Mouse (Mus musculus) lung, embryonic 14.5 days (tissue): ENCODE data around the gene Clcn5. TPM values are rescaled to one million over a fixed set of nuclear protein-coding genes. Genes with fewer than 3 reads are reported as not detected.
A peak's percentile ranks its signal among the peaks of the same experiment; 100 is the strongest.

Experiments
- ATAC-seq: fragments of 200-750 bp; cut with Nextera tagmentation; 2 replicates; pipeline ENCODE4 v1.8.0; 2017; ENCODE audit warnings: mild to moderate bottlenecking, moderate TSS enrichment, moderate library complexity; ENCODE audit not compliant: insufficient read depth
- DNase-seq: peaks from one replicate; pipeline ENCODE4 v3.0.0-alpha.2; 2015
- H3K27ac ChIP-seq: fragments of 300-500 bp; sonication (generic); 2 replicates; pipeline ENCODE4 v1.5.1; 2014; ENCODE audit warnings: low read depth, mild to moderate bottlenecking, moderate library complexity
- H3K27me3 ChIP-seq: fragments of 300-500 bp; sonication (generic); 2 replicates; pipeline ENCODE4 v1.6.1; 2014; ENCODE audit warnings: low read length, control low read depth; ENCODE audit not compliant: insufficient read depth
- H3K36me3 ChIP-seq: fragments of 300-500 bp; sonication (generic); 2 replicates; pipeline ENCODE4 v1.6.1; 2014; ENCODE audit warnings: control low read depth; ENCODE audit not compliant: insufficient read depth
- H3K4me1 ChIP-seq: fragments of 300-500 bp; sonication (generic); 2 replicates; pipeline ENCODE4 v1.6.1; 2014; ENCODE audit warnings: antibody characterized with exemption, control low read depth; ENCODE audit not compliant: insufficient read depth
- H3K4me2 ChIP-seq: fragments of 300-500 bp; sonication (generic); 2 replicates; pipeline ENCODE4 v1.6.1; 2014; ENCODE audit warnings: mild to moderate bottlenecking
- H3K4me3 ChIP-seq: fragments of 300-500 bp; sonication (generic); 2 replicates; pipeline ENCODE4 v1.5.1; 2014; ENCODE audit warnings: low read depth, low read length
- H3K9ac ChIP-seq: fragments of 300-500 bp; sonication (generic); 2 replicates; pipeline ENCODE4 v1.6.1; 2014
- H3K9me3 ChIP-seq: fragments of 300-500 bp; sonication (generic); 2 replicates; pipeline ENCODE4 v1.6.1; 2016; ENCODE audit warnings: low read depth, low read length, control low read depth
- CTCF ChIP-seq: IDR thresholded peaks from 2 replicates; pipeline ENCODE4 v1.5.1; 2016; ENCODE audit warnings: antibody characterized with exemption, low read depth
- WGBS: fragments of 180-500 bp; shearing (Covaris S2); extraction: QIAGEN DNeasy Blood & Tissue Kit; methylation state at CpG from one replicate; pipeline ENCODE4 v1.1.7; 2014; 5-methylcytosine and 5-hydroxymethylcytosine counted together
- polyA plus RNA-seq: library from polyadenylated mRNA; unstranded; fragments of >200 nt; fragmentation: Nextera tagmentation; extraction: Ambion mirVana; gene quantifications from 2 replicates; pipeline ENCODE4 v1.2.1, GENCODE M21; 2014

The Clcn5 gene
- polyA plus RNA-seq, 1 experiment from 2014 or later: 14.7 TPM

- H3K9me3 ChIP-seq: no peaks in the 10 kb centered on the region
- H3K36me3 ChIP-seq: no peaks in the 10 kb centered on the region
- DNase-seq: no peak
- no peak overlapping the region for H3K27ac ChIP-seq
- TF ChIP-seq CTCF: no peak
- H3K4me3 ChIP-seq: no peak overlapping the region
- H3K9ac ChIP-seq: no peak overlapping the region
- no peaks in the 10 kb centered on the region for H3K4me1 ChIP-seq
- H3K27me3 ChIP-seq: no peaks in the 10 kb centered on the region
- 26% methylated on average over 1 of the region's 1 CpGs for WGBS
- ATAC-seq: no peak
- H3K4me2 ChIP-seq: no peak overlapping the region
Observed at GRCm38 (mm10) chrX:7197833-7198232, 121.3 kb downstream of the Clcn5 start.

DNA sequence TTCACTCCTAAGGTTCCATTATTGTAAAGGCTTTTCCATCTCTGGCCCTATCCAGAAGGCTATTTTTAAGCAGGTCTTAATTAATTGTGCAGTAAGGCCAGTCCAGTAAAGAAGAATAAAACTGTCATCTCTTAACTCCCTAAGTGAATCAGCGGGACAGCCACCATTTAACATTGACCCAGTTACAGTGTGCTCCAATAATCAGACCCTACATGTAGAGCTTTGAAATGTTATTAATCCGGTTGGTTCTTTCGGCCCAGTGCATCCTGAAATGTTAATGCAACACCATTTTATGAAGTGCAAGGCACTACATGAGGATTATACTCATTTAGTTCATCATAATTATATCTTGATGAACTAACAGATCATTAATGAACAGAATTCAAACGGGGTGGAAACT, 128.3 kb downstream of the Clcn5 start:
- no peaks in the 10 kb centered on the region for H3K4me1 ChIP-seq
- H3K4me3 ChIP-seq: no peak overlapping the region
- H3K27me3 ChIP-seq: no peaks in the 10 kb centered on the region
- ATAC-seq: no peak
- no peak overlapping the region for H3K27ac ChIP-seq
- no peaks in the 10 kb centered on the region for H3K9me3 ChIP-seq
- no peaks in the 10 kb centered on the region for H3K36me3 ChIP-seq
- no peak overlapping the region for H3K9ac ChIP-seq
- WGBS: 91% methylated on average over 4 of the region's 4 CpGs
- no peak overlapping the region for H3K4me2 ChIP-seq
- DNase-seq: no peak
- no peak for TF ChIP-seq CTCF

DNA sequence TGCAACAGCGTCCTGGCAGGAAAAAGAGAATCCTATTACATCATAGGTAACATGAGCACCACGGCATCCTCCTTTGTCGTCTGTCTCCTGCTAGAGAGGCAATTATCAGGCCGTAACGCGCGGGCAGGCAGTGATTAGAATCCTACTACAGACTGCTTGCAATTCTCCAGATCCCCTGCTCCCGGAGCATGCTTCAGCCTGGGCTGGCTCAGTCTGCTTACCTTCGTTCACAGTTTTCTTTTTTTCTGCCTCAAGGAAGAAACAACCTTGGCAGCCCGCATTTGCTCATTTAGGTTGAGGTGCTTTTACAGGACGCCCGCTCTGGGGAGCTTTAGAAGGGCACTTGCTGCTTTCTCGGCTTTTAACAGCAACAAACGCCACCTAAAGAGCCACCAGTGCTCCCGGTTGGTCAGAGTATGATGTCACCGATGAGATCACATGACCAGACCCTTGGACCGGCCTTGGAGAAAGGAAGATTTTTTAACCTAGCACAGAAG, 130.8 kb downstream of the Clcn5 start:
- Histone ChIP-seq H3K4me2 (peak overlapping the region; percentile 58), H3K9me3 (no peaks in the 10 kb centered on the region), H3K4me1 (no peaks in the 10 kb centered on the region), H3K27me3 (no peaks in the 10 kb centered on the region), H3K36me3 (no peaks in the 10 kb centered on the region), H3K27ac (peak overlapping the region; percentile 63; the same call in 1 of the 2 replicates), H3K4me3 (peak overlapping the region; percentile 34), H3K9ac (peak overlapping the region; percentile 53)
- 16% methylated on average over 17 of the region's 17 CpGs for WGBS
- no peak for TF ChIP-seq CTCF
- peak; percentile 93 for ATAC-seq
- DNase-seq: peak; percentile 70

DNA sequence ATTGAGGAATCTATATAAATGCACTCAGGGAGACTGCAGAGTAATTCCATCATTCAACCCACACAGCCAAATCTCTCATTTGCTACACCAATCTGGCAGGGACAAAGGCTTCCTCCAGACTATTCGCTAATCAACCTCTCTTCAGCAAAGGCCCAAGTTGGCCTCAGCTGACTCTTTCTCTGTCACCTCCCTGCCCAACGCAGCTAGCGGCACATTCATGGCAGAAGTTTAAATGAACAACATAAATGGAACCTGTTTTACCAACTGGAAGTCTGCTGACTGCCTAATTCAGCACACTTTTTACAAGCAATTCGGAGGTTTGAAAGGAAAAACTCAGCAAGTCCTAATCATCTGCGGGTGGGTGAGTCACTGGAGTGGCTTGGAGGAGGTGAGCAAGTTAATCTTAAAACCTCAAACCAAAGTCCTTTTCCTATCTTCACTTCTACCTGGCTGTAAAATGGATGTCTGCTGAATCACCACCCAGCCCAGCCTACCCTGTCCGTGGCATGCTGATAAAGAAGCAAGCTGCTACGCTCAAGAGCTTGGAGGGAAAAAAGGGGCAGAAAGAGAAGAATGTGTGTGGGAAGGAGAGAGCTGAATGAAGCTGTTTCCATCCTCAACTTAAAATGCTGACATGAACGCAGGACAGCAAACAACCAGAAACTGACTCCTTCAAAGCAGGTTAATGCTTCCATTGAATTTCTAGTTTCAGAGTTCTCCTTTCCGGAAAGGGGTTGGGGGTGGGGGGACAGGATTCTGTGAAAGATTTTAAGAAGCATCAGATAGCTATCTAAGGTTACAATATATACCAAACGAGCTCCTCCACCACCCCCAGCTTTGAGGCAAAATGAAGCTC, 131.5 kb downstream of the Clcn5 start:
- ATAC-seq (no peak), DNase-seq (peak; percentile 10)
- TF ChIP-seq CTCF: no peak
- Histone ChIP-seq H3K4me3 (peak overlapping the region; percentile 34), H3K27ac (peak overlapping the region; percentile 63; the same call in 1 of the 2 replicates), H3K27me3 (no peaks in the 10 kb centered on the region), H3K4me2 (peak overlapping the region; percentile 58), H3K4me1 (no peaks in the 10 kb centered on the region), H3K36me3 (no peaks in the 10 kb centered on the region), H3K9me3 (no peaks in the 10 kb centered on the region), H3K9ac (peak overlapping the region; percentile 53)
- 26% methylated on average over 10 of the region's 10 CpGs for WGBS

- DNase-seq (no peak), ATAC-seq (no peak)
- Histone ChIP-seq H3K9ac (no peak overlapping the region), H3K4me1 (no peaks in the 10 kb centered on the region), H3K27ac (no peak overlapping the region), H3K9me3 (no peaks in the 10 kb centered on the region), H3K4me2 (no peak overlapping the region), H3K36me3 (peaks cover 10% of the 10 kb centered on the region; the same call in 1 of the 2 replicates), H3K4me3 (no peak overlapping the region), H3K27me3 (no peaks in the 10 kb centered on the region)
- TF ChIP-seq CTCF: no peak
- 77% methylated on average over 5 of the region's 5 CpGs for WGBS
Observed at GRCm38 (mm10) chrX:7170156-7170555, 149.0 kb downstream of the Clcn5 start.

- H3K9me3 ChIP-seq: no peaks in the 10 kb centered on the region
- ATAC-seq (no peak), DNase-seq (no peak)
- TF ChIP-seq CTCF: no peak
- H3K4me3 ChIP-seq: no peak overlapping the region
- H3K36me3 ChIP-seq: peaks cover 10% of the 10 kb centered on the region; the same call in 1 of the 2 replicates
- no peak overlapping the region for H3K27ac ChIP-seq
- H3K9ac ChIP-seq: no peak overlapping the region
- H3K4me1 ChIP-seq: no peaks in the 10 kb centered on the region
- WGBS: 79% methylated on average over 5 of the region's 5 CpGs
- H3K27me3 ChIP-seq: no peaks in the 10 kb centered on the region
- H3K4me2 ChIP-seq: no peak overlapping the region
Observed at GRCm38 (mm10) chrX:7168799-7169198, 150.4 kb downstream of the Clcn5 start.

- no peak overlapping the region for H3K9ac ChIP-seq
- no peaks in the 10 kb centered on the region for H3K27me3 ChIP-seq
- no peak for TF ChIP-seq CTCF
- H3K4me1 ChIP-seq: no peaks in the 10 kb centered on the region
- 58% methylated on average over 3 of the region's 3 CpGs for WGBS
- no peak overlapping the region for H3K27ac ChIP-seq
- H3K4me3 ChIP-seq: no peak overlapping the region
- DNase-seq (no peak), ATAC-seq (no peak)
- no peaks in the 10 kb centered on the region for H3K9me3 ChIP-seq
- H3K36me3 ChIP-seq: peaks cover 4% of the 10 kb centered on the region; the same call in 1 of the 2 replicates
- no peak overlapping the region for H3K4me2 ChIP-seq
Observed at GRCm38 (mm10) chrX:7157976-7158375, 161.2 kb downstream of the Clcn5 start.
